Mouse (Mus musculus): Measurements from ENCODE around the gene Ldlrad3. TPM values are rescaled to one million over a fixed set of nuclear protein-coding genes. Genes with fewer than 3 reads are reported as not detected.

The Ldlrad3 gene
- polyA plus RNA-seq, 1 experiment from 2014 or later, result 18.1 TPM

DNA sequence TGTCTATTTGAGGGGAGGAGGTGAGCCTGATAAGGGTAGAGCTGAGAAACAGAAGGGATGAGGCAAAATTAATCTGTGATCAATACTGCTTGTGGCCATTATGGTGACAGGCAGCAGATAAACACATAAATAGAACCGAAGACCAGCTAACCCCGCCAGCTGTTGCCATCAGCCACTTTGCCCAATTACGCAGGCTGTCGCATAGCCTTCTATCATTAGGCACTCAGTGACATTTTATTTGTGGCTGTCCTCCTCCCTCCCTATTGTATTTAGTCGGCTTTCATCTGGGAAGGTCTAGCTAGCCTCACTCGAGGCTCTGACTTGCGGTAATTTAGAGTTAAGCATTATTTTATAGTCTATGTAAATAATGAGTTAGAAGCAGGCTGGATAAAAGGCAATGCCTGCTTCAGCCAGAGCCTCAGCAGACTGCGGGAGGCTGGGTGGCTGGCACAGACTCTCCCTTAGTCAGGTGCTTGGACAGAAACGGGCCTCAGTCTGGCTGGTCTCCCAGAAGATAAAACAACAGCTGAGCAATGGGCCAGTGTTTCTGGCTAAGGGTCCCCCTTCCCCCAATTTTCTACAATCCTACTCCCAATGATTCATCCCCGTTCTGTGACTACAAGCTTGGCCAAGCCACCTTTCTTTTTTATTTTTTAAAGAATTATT lies 147.8 kb downstream of the Ldlrad3 start:
- ATAC-seq, result peak; percentile 91
- no peaks in the 10 kb centered on the region for H3K9me3 ChIP-seq (replicated peaks; ENCODE audit: control insufficient read depth, low read length)
- 8% methylated on average over 10 of the region's 10 CpGs for WGBS
- H3K27me3 ChIP-seq (replicated peaks; ENCODE audit: control insufficient read depth, insufficient read depth, low read length), result no peaks in the 10 kb centered on the region
- no peaks in the 10 kb centered on the region for H3K36me3 ChIP-seq (ENCODE audit: control insufficient read depth, insufficient read depth, low read length)
- peak overlapping the region; percentile 70 for H3K27ac ChIP-seq (ENCODE audit: low read depth, low read length)
- peaks cover 37% of the 10 kb centered on the region for H3K4me1 ChIP-seq (ENCODE audit: control insufficient read depth, insufficient read depth, low read length)
- no peak overlapping the region for H3K4me3 ChIP-seq (ENCODE audit: low read depth, low read length)
- DNase-seq (ENCODE audit: low spot score), result peak; percentile 92
- no peak overlapping the region for H3K9ac ChIP-seq (ENCODE audit: low read length)
- no peak overlapping the region for H3K4me2 ChIP-seq (ENCODE audit: low read length)

- Histone ChIP-seq H3K9ac (ENCODE audit: low read length) (peak overlapping the region; percentile 30; the same call in 1 of the 2 replicates), H3K9me3 (replicated peaks; ENCODE audit: control insufficient read depth, low read length) (no peaks in the 10 kb centered on the region), H3K27me3 (replicated peaks; ENCODE audit: control insufficient read depth, insufficient read depth, low read length) (no peaks in the 10 kb centered on the region), H3K27ac (ENCODE audit: low read depth, low read length) (peak overlapping the region; percentile 53; the same call in 1 of the 2 replicates), H3K4me2 (ENCODE audit: low read length) (no peak overlapping the region), H3K36me3 (ENCODE audit: control insufficient read depth, insufficient read depth, low read length) (no peaks in the 10 kb centered on the region), H3K4me3 (ENCODE audit: low read depth, low read length) (no peak overlapping the region), H3K4me1 (ENCODE audit: control insufficient read depth, insufficient read depth, low read length) (peaks cover 47% of the 10 kb centered on the region)
- DNase-seq (ENCODE audit: low spot score) (peak; percentile 51), ATAC-seq (no peak)
- 60% methylated on average over 18 of the region's 18 CpGs for WGBS
These were observed 149.3 kb downstream of the Ldlrad3 start for GRCm38 (mm10) chr2:102036665-102037511.

GRCm38 (mm10) chr2:102034513-102034879 lies 151.7 kb downstream of the Ldlrad3 start:
- no peak for DNase-seq (ENCODE audit: low spot score)
- WGBS, result 81% methylated on average over 11 of the region's 11 CpGs
- no peak for ATAC-seq
- Histone ChIP-seq H3K9me3 (replicated peaks; ENCODE audit: control insufficient read depth, low read length) (no peaks in the 10 kb centered on the region), H3K9ac (ENCODE audit: low read length) (no peak overlapping the region), H3K4me3 (ENCODE audit: low read depth, low read length) (no peak overlapping the region), H3K36me3 (ENCODE audit: control insufficient read depth, insufficient read depth, low read length) (no peaks in the 10 kb centered on the region), H3K27me3 (replicated peaks; ENCODE audit: control insufficient read depth, insufficient read depth, low read length) (no peaks in the 10 kb centered on the region), H3K27ac (ENCODE audit: low read depth, low read length) (no peak overlapping the region), H3K4me2 (ENCODE audit: low read length) (no peak overlapping the region), H3K4me1 (ENCODE audit: control insufficient read depth, insufficient read depth, low read length) (peaks cover 47% of the 10 kb centered on the region)

- 0 out of 2 replicates have a peak overlapping the region, but pooled peaks have one; percentile 36 for H3K27ac ChIP-seq (ENCODE audit: low read depth, low read length)
- DNase-seq (ENCODE audit: low spot score), result no peak
- no peaks in the 10 kb centered on the region for H3K36me3 ChIP-seq (ENCODE audit: control insufficient read depth, insufficient read depth, low read length)
- ATAC-seq, result no peak
- WGBS, result 73% methylated on average over 9 of the region's 9 CpGs
- peaks cover 48% of the 10 kb centered on the region for H3K4me1 ChIP-seq (ENCODE audit: control insufficient read depth, insufficient read depth, low read length)
- H3K9ac ChIP-seq (ENCODE audit: low read length), result peak overlapping the region; percentile 7; the same call in 1 of the 2 replicates
- no peak overlapping the region for H3K4me2 ChIP-seq (ENCODE audit: low read length)
- H3K9me3 ChIP-seq (replicated peaks; ENCODE audit: control insufficient read depth, low read length), result no peaks in the 10 kb centered on the region
- H3K27me3 ChIP-seq (replicated peaks; ENCODE audit: control insufficient read depth, insufficient read depth, low read length), result no peaks in the 10 kb centered on the region
- no peak overlapping the region for H3K4me3 ChIP-seq (ENCODE audit: low read depth, low read length)
These were observed 152.2 kb downstream of the Ldlrad3 start for GRCm38 (mm10) chr2:102033818-102034512.

GRCm38 (mm10) chr2:102032713-102033343 lies 153.4 kb downstream of the Ldlrad3 start:
- Histone ChIP-seq H3K36me3 (ENCODE audit: control insufficient read depth, insufficient read depth, low read length) (no peaks in the 10 kb centered on the region), H3K9ac (ENCODE audit: low read length) (no peak overlapping the region), H3K4me3 (ENCODE audit: low read depth, low read length) (no peak overlapping the region), H3K27me3 (replicated peaks; ENCODE audit: control insufficient read depth, insufficient read depth, low read length) (no peaks in the 10 kb centered on the region), H3K9me3 (replicated peaks; ENCODE audit: control insufficient read depth, low read length) (no peaks in the 10 kb centered on the region), H3K27ac (ENCODE audit: low read depth, low read length) (peak overlapping the region; percentile 55; the same call in 1 of the 2 replicates), H3K4me2 (ENCODE audit: low read length) (no peak overlapping the region), H3K4me1 (ENCODE audit: control insufficient read depth, insufficient read depth, low read length) (peaks cover 38% of the 10 kb centered on the region)
- whole genome bisulfite sequencing, result 51% methylated on average over 9 of the region's 9 CpGs
- ATAC-seq (peak; percentile 15), DNase-seq (ENCODE audit: low spot score) (peak; percentile 80)

DNA sequence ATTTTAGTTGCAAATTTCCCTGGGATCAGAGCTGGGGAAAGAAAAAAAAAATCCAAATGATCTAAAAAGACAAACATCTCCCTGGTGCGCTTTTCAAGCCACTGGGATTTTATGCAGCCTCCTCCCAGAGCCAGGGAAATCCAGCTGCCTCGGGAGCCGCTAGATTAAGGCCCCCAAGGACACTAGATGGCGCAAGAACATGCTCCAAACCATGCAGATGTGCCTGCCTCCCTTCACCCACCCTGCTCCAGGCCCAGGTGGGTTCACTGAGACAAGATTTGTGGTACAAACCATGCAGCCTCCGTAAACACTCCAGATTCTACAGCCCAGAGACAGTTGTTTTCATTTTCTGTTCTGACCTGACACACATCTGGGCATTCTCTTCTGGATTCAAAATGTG lies 155.5 kb downstream of the Ldlrad3 start:
- Histone ChIP-seq H3K27ac (ENCODE audit: low read depth, low read length) (no peak overlapping the region), H3K9me3 (replicated peaks; ENCODE audit: control insufficient read depth, low read length) (no peaks in the 10 kb centered on the region), H3K4me2 (ENCODE audit: low read length) (no peak overlapping the region), H3K9ac (ENCODE audit: low read length) (no peak overlapping the region), H3K4me3 (ENCODE audit: low read depth, low read length) (no peak overlapping the region), H3K4me1 (ENCODE audit: control insufficient read depth, insufficient read depth, low read length) (peaks cover 30% of the 10 kb centered on the region), H3K27me3 (replicated peaks; ENCODE audit: control insufficient read depth, insufficient read depth, low read length) (no peaks in the 10 kb centered on the region), H3K36me3 (ENCODE audit: control insufficient read depth, insufficient read depth, low read length) (no peaks in the 10 kb centered on the region)
- ATAC-seq (peak; percentile 69), DNase-seq (ENCODE audit: low spot score) (peak; percentile 86)
- 26% methylated on average over 5 of the region's 5 CpGs for WGBS

- H3K4me3 ChIP-seq (ENCODE audit: low read depth, low read length), result no peak overlapping the region
- H3K4me1 ChIP-seq (ENCODE audit: control insufficient read depth, insufficient read depth, low read length), result peaks cover 30% of the 10 kb centered on the region
- H3K9ac ChIP-seq (ENCODE audit: low read length), result no peak overlapping the region
- H3K9me3 ChIP-seq (replicated peaks; ENCODE audit: control insufficient read depth, low read length), result no peaks in the 10 kb centered on the region
- ATAC-seq (peak; percentile 18; the same call in 1 of the 2 replicates), DNase-seq (ENCODE audit: low spot score) (no peak)
- H3K27me3 ChIP-seq (replicated peaks; ENCODE audit: control insufficient read depth, insufficient read depth, low read length), result no peaks in the 10 kb centered on the region
- H3K36me3 ChIP-seq (ENCODE audit: control insufficient read depth, insufficient read depth, low read length), result no peaks in the 10 kb centered on the region
- no peak overlapping the region for H3K4me2 ChIP-seq (ENCODE audit: low read length)
- WGBS, result 65% methylated on average over 6 of the region's 6 CpGs
- peak overlapping the region; percentile 67 for H3K27ac ChIP-seq (ENCODE audit: low read depth, low read length)
These were observed 156.0 kb downstream of the Ldlrad3 start for GRCm38 (mm10) chr2:102030152-102030551.

GRCm38 (mm10) chr2:102029682-102030081 lies 156.5 kb downstream of the Ldlrad3 start:
- Histone ChIP-seq H3K4me2 (ENCODE audit: low read length) (no peak overlapping the region), H3K27me3 (replicated peaks; ENCODE audit: control insufficient read depth, insufficient read depth, low read length) (no peaks in the 10 kb centered on the region), H3K36me3 (ENCODE audit: control insufficient read depth, insufficient read depth, low read length) (no peaks in the 10 kb centered on the region), H3K4me3 (ENCODE audit: low read depth, low read length) (no peak overlapping the region), H3K27ac (ENCODE audit: low read depth, low read length) (peak overlapping the region; percentile 67), H3K9me3 (replicated peaks; ENCODE audit: control insufficient read depth, low read length) (no peaks in the 10 kb centered on the region), H3K9ac (ENCODE audit: low read length) (no peak overlapping the region), H3K4me1 (ENCODE audit: control insufficient read depth, insufficient read depth, low read length) (peaks cover 32% of the 10 kb centered on the region)
- ATAC-seq (peak; percentile 58), DNase-seq (ENCODE audit: low spot score) (peak; percentile 61)
- WGBS, result 22% methylated on average over 5 of the region's 5 CpGs
